Mouse (Mus musculus) liver, adult 2 months (tissue): ENCODE results near the gene Dlgap4.

ENCODE experiments used
- CTCF ChIP-seq: fragments of 200-500 bp; IDR thresholded peaks from 2 replicates; pipeline ENCODE4 v1.5.1; 2011; ENCODE audit warnings: low read depth, low read length, control low read depth
- POLR2A ChIP-seq: fragments of 200-500 bp; IDR thresholded peaks from 2 replicates; pipeline ENCODE4 v1.6.1; 2011; ENCODE audit warnings: low read length, control low read depth; ENCODE audit not compliant: insufficient read depth; ENCODE audit errors: extremely low read depth

GRCm38 (mm10) chr2:156781836-156782480 lies 168.5 kb downstream of the Dlgap4 start:
- TF ChIP-seq POLR2A = no peak
- no peak for TF ChIP-seq CTCF
